Mouse (Mus musculus) brain, embryonic 14.5 days (tissue): ENCODE measurements around the gene Ank2. TPM values are rescaled to one million over a fixed set of nuclear protein-coding genes. Genes with fewer than 3 reads are reported as not detected.

ENCODE experiments used
- DNase-seq: peaks from one replicate; pipeline ENCODE4 v3.0.0-alpha.2; 2011; ENCODE audit warnings: low read depth
- CTCF ChIP-seq: fragments of 200-500 bp; IDR thresholded peaks from 2 replicates; pipeline ENCODE4 v1.5.1; 2012; ENCODE audit warnings: inconsistent platforms, mild to moderate bottlenecking, moderate library complexity, borderline replicate concordance; ENCODE audit not compliant: insufficient read depth, insufficient read length; ENCODE audit errors: extremely low read depth
- POLR2A ChIP-seq: fragments of 200-500 bp; IDR thresholded peaks from 2 replicates; pipeline ENCODE4 v1.6.1; 2012; ENCODE audit warnings: mild to moderate bottlenecking, inconsistent platforms, borderline replicate concordance; ENCODE audit not compliant: poor library complexity, insufficient read depth, insufficient read length, severe bottlenecking; ENCODE audit errors: extremely low read depth
- polyA plus RNA-seq: library from polyadenylated mRNA; depleted of rRNA; stranded (reverse); fragments of >200 nt; gene quantifications from 2 replicates; pipeline ENCODE4 v1.2.3, GENCODE M21; 2012

The Ank2 gene
- polyA plus RNA-seq, 1 experiment: 187 TPM

- no peak for TF ChIP-seq POLR2A
- no peak for TF ChIP-seq CTCF
- DNase-seq: no peak
These were observed 216.9 kb downstream of the Ank2 start for GRCm38 (mm10) chr3:127282277-127282676.

- TF ChIP-seq POLR2A: no peak
- TF ChIP-seq CTCF: no peak
- no peak for DNase-seq
These were observed 217.8 kb downstream of the Ank2 start for GRCm38 (mm10) chr3:127281390-127281789.

DNA sequence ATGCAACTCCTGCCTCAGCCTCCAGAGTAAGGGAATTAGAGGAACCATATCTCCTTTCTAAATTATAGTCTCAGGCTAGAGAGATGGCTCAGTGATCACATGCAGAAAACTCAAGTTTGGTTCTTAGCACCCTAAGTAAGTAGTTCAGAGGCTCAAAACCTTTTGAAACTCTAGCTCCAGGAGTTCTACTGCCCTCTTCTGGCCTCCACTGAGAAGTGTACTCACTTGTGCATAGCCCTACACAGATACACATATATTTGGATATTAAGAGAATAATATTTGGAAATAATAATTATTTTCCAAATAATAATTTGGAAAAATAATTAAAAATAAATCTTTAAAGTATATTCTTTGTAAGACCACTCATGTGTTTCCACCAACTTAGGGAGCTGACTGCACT is 218.8 kb downstream of the Ank2 start:
- DNase-seq: no peak
- TF ChIP-seq POLR2A: no peak
- TF ChIP-seq CTCF: no peak

DNA sequence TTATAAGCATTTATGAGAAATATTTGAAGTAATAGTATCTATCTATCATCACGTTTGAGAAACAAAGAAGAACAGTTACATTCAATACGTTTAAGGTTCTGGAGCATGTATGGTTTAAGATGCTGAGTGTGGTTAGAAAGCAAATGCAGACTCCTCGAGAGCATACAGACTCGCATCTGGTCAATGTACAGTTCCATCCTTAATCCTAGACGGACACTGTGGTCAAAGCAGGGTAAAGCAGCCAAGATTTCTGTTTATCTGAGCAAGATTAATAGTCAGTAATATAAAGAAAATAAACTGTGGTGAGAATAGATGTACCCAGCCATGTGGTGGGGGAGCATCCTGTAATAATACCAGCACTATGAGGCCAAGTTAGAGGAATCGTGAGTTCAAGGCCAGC is 223.2 kb downstream of the Ank2 start:
- TF ChIP-seq POLR2A (no peak), CTCF (no peak)
- DNase-seq: no peak

DNA sequence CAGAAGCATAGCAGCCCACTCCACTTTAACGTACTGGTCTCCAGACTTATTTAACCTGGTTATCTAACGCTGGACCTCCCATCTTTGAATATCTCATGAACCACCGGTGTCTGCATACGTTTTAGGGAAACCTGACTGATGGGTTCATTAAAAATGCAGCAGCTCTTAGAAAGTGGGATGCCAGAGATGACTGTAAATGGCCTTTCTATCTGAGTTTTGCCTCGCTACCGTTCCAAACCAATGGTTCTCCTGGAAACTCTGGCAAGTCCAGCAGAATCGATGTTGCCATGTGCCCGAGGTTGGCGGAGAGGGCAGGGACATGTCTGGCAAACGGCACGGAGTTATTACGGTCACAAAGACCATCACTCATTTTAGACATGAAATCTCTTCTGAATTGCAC is 226.3 kb downstream of the Ank2 start:
- TF ChIP-seq CTCF: no peak
- no peak for TF ChIP-seq POLR2A
- peak; percentile 38 for DNase-seq

- TF ChIP-seq CTCF (no peak), POLR2A (no peak)
- no peak for DNase-seq
These were observed 229.5 kb downstream of the Ank2 start for GRCm38 (mm10) chr3:127269616-127270015.

- peak; percentile 85 for DNase-seq
- TF ChIP-seq POLR2A: no peak
- TF ChIP-seq CTCF: no peak
These were observed 231.3 kb downstream of the Ank2 start for GRCm38 (mm10) chr3:127267846-127268245.

DNA sequence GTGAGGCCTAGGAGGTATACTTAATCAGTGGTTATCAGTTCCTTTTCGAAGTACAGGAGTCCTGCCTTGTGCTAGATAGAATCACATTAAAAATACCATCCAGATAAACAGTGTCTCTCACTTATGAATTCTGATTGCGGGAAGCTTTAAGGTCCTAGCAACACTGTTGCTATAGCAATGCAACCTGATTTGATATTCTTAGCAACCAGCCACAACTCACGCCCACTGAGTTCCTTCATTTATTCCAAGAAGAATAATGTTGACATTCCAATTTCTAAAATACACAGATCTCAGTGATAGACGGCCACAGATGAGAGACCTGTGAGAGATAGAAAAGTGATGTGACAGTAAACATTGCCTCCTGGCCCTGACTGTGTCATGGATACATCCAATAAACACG is 233.4 kb downstream of the Ank2 start:
- DNase-seq: peak; percentile 71
- no peak for TF ChIP-seq POLR2A
- TF ChIP-seq CTCF: no peak

GRCm38 (mm10) chr3:127265182-127265581 is 234.0 kb downstream of the Ank2 start:
- TF ChIP-seq CTCF: no peak
- TF ChIP-seq POLR2A: no peak
- no peak for DNase-seq

DNA sequence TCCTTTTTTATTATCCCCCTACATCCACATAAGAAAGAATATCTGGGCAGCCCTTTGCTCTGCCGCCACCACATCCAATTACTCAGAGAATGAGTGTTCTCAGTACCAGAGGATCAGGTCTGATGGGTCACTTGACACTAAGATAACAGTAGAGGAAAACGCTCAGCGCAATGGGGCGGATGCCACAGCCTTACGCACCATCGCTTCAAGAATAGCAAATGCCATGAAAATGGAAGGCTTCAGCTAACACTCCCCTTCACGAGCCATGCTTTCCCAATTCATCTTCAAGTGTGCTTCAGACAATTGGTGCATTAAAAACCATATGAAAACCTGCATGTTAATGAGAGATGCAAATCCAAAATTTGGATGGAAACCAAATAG is 238.4 kb downstream of the Ank2 start:
- TF ChIP-seq CTCF: no peak
- TF ChIP-seq POLR2A: no peak
- peak; percentile 66 for DNase-seq

GRCm38 (mm10) chr3:127260007-127260785 is 239.0 kb downstream of the Ank2 start:
- TF ChIP-seq CTCF (no peak), POLR2A (no peak)
- DNase-seq: peak; percentile 68

GRCm38 (mm10) chr3:127258466-127259075 is 240.6 kb downstream of the Ank2 start:
- DNase-seq: peak; percentile 34
- TF ChIP-seq CTCF (no peak), POLR2A (no peak)
